Mouse (Mus musculus) ovary, postnatal 14 days (tissue): ENCODE data around the gene Kif1c.

Source experiments
- DNase-seq: peaks from one replicate; pipeline ENCODE4 v3.0.0; 2022; ENCODE audit warnings: low spot score

Kif1c gene

GRCm38 (mm10) chr11:70667271-70668150, 32.8 kb upstream of the Kif1c start:
- no peak for DNase-seq

GRCm38 (mm10) chr11:70668335-70668770, 32.0 kb upstream of the Kif1c start:
- peak; percentile 40 for DNase-seq

- DNase-seq = peak; percentile 90
These were observed 31.4 kb upstream of the Kif1c start, which contains the start of gene Spag7 for GRCm38 (mm10) chr11:70668771-70669505. Gene Spag7 (minus strand): TSS chr11:70669416.

GRCm38 (mm10) chr11:70669582-70670345, 30.6 kb upstream of the Kif1c start:
- DNase-seq = peak; percentile 52

GRCm38 (mm10) chr11:70670483-70670882, 29.9 kb upstream of the Kif1c start:
- no peak for DNase-seq

GRCm38 (mm10) chr11:70671333-70672047, 28.9 kb upstream of the Kif1c start:
- no peak for DNase-seq

- no peak for DNase-seq
These were observed 26.3 kb upstream of the Kif1c start for GRCm38 (mm10) chr11:70674014-70674413.

- no peak for DNase-seq
These were observed 25.8 kb upstream of the Kif1c start for GRCm38 (mm10) chr11:70674501-70674900.

GRCm38 (mm10) chr11:70678092-70678491, 22.3 kb upstream of the Kif1c start:
- DNase-seq = no peak

- no peak for DNase-seq
These were observed 21.8 kb upstream of the Kif1c start for GRCm38 (mm10) chr11:70678576-70678975.

GRCm38 (mm10) chr11:70679361-70679760, 21.0 kb upstream of the Kif1c start:
- no peak for DNase-seq

GRCm38 (mm10) chr11:70679894-70680293, 20.5 kb upstream of the Kif1c start:
- no peak for DNase-seq

GRCm38 (mm10) chr11:70681170-70681569, 19.2 kb upstream of the Kif1c start:
- no peak for DNase-seq

- DNase-seq = peak; percentile 33
These were observed 18.3 kb upstream of the Kif1c start for GRCm38 (mm10) chr11:70681897-70682581.

- DNase-seq = no peak
These were observed 16.7 kb upstream of the Kif1c start for GRCm38 (mm10) chr11:70683640-70684039.

- peak; percentile 37 for DNase-seq
These were observed 13.3 kb upstream of the Kif1c start for GRCm38 (mm10) chr11:70686901-70687566.

GRCm38 (mm10) chr11:70687601-70688199, 12.6 kb upstream of the Kif1c start, which contains the start of gene Camta2:
Gene Camta2 (minus strand): TSS chr11:70688105.
- peak; percentile 80 for DNase-seq

GRCm38 (mm10) chr11:70688372-70688771, 12.0 kb upstream of the Kif1c start:
- DNase-seq = no peak

- DNase-seq = no peak
These were observed 10.8 kb upstream of the Kif1c start for GRCm38 (mm10) chr11:70689578-70689977.

GRCm38 (mm10) chr11:70693504-70693903, 6.8 kb upstream of the Kif1c start:
- DNase-seq = no peak
